Mouse (Mus musculus): ENCODE data around the gene Rab31. TPM values are rescaled to one million over a fixed set of nuclear protein-coding genes. Genes with fewer than 3 reads are reported as not detected.

Rab31 gene
- total RNA-seq, 1 experiment = 22.8 TPM

DNA sequence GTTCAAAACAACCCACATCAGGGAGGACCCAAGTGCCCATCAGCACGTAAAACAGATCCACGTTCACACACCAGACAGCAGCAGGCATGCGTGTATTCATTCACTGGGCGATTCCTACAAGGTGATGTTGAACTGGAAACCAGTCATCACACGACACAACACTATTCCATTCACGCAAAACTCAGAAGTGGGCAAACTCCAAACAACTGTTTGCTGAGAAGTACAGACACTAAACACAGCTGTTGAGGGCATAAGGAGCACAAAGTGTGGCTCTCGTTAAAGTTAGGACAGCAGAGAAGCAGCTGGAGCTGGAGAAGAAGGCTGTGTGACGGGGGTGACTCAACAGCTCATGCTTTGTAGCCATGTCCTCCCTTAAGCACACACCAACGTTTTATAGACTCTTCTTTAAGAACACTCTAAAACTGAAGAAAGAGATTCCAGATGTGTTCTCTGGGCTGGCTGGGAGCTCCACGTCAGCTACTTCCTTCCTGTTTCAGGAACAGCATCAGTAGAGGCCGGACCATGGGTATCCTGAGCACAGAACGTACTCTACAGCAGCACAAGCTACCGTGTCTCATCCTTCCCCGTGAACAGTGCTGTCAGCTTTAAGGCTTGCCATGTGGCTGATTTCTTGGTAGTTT, 92.6 kb downstream of the Rab31 start:
- H3K27ac ChIP-seq (ENCODE audit: insufficient read depth, low read depth, low read length, poor library complexity, severe bottlenecking) = no peak overlapping the region
- H3K4me1 ChIP-seq (ENCODE audit: control insufficient read depth in 2 of 2, insufficient read depth in 2 of 2, low read length in 2 of 2, poor library complexity in 1 of 2) = peaks cover 0 to 4% of the 10 kb centered on the region in 2 experiments; a peak in 1 of 4 replicates
- DNase-seq (ENCODE audit: low read depth, low spot score) = no peak
- no peak overlapping the region for H3K9ac ChIP-seq (ENCODE audit: insufficient read depth, low read depth, low read length, poor library complexity, severe bottlenecking)
- H3K9me3 ChIP-seq (ENCODE audit: control insufficient read depth, insufficient read depth, low read depth, low read length) = no peaks in the 10 kb centered on the region
- TF ChIP-seq ZNF384 (IDR thresholded peaks at IDR 0.05; ENCODE audit: low read depth, low read length) (no peak), CHD2 (IDR thresholded peaks at IDR 0.05; ENCODE audit: low read depth, low read length) (no peak), MAFK (IDR thresholded peaks at IDR 0.05; ENCODE audit: insufficient read depth, low read depth, low read length) (no peak), ZC3H11A (IDR thresholded peaks at IDR 0.05; ENCODE audit: borderline replicate concordance, low read depth, low read length) (no peak), HCFC1 (IDR thresholded peaks at IDR 0.05; ENCODE audit: borderline replicate concordance, insufficient read depth, low read length) (no peak)
- in situ Hi-C loops (cut with MboI; ENCODE audit: low sequenced_read_pairs in 2 of 2, unreplicated experiment in 2 of 2) = no loop called here
- H3K36me3 ChIP-seq (ENCODE audit: control insufficient read depth, insufficient read depth, low read length, poor library complexity, severe bottlenecking) = no peaks in the 10 kb centered on the region
- no peak overlapping the region for H3K4me3 ChIP-seq (ENCODE audit: insufficient read depth in 1 of 2, low read depth in 1 of 2, low read length in 2 of 2, poor library complexity in 1 of 2, severe bottlenecking in 1 of 2)

GRCm38 (mm10) chr17:65677742-65678141, 94.8 kb downstream of the Rab31 start:
- no peak overlapping the region for H3K9ac ChIP-seq (ENCODE audit: insufficient read depth, low read depth, low read length, poor library complexity, severe bottlenecking)
- H3K4me3 ChIP-seq (ENCODE audit: insufficient read depth in 1 of 2, low read depth in 1 of 2, low read length in 2 of 2, poor library complexity in 1 of 2, severe bottlenecking in 1 of 2) = no peak overlapping the region
- H3K4me1 ChIP-seq (ENCODE audit: control insufficient read depth in 2 of 2, insufficient read depth in 2 of 2, low read length in 2 of 2, poor library complexity in 1 of 2) = peaks cover 0 to 7% of the 10 kb centered on the region in 2 experiments; a peak in 2 of 4 replicates
- H3K9me3 ChIP-seq (ENCODE audit: control insufficient read depth, insufficient read depth, low read depth, low read length) = no peaks in the 10 kb centered on the region
- no peak for DNase-seq (ENCODE audit: low read depth, low spot score)
- in situ Hi-C loops (cut with MboI; ENCODE audit: low sequenced_read_pairs in 2 of 2, unreplicated experiment in 2 of 2) = no loop called here
- H3K27ac ChIP-seq (ENCODE audit: insufficient read depth, low read depth, low read length, poor library complexity, severe bottlenecking) = no peak overlapping the region
- 0 out of 2 replicates have a peak, but pooled peaks cover 1% of the 10 kb centered on the region for H3K36me3 ChIP-seq (ENCODE audit: control insufficient read depth, insufficient read depth, low read length, poor library complexity, severe bottlenecking)
- TF ChIP-seq ZC3H11A (IDR thresholded peaks at IDR 0.05; ENCODE audit: borderline replicate concordance, low read depth, low read length) (no peak), HCFC1 (IDR thresholded peaks at IDR 0.05; ENCODE audit: borderline replicate concordance, insufficient read depth, low read length) (no peak), CHD2 (IDR thresholded peaks at IDR 0.05; ENCODE audit: low read depth, low read length) (no peak), ZNF384 (IDR thresholded peaks at IDR 0.05; ENCODE audit: low read depth, low read length) (no peak), MAFK (IDR thresholded peaks at IDR 0.05; ENCODE audit: insufficient read depth, low read depth, low read length) (no peak)

DNA sequence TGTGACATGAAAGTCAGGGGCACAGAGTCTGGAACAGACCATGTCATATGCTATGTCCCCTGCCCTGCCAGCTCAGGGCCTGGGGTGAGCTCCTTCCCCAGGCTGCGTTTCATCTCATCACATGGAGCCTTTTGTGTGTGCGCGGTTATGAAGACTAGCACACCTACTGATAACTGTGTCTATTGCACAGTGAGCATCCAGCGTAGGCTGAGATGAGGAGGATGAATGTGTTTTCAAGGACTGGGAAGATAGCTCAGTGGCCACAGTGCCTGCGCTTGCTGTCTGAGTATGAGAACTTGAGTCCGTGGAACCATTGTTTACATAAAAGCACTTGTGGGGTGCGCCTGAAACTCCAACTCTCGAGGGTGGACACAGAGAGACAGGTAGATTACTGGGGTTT, 96.0 kb downstream of the Rab31 start:
- Histone ChIP-seq H3K36me3 (ENCODE audit: control insufficient read depth, insufficient read depth, low read length, poor library complexity, severe bottlenecking) (0 out of 2 replicates have a peak, but pooled peaks cover 1% of the 10 kb centered on the region), H3K9me3 (ENCODE audit: control insufficient read depth, insufficient read depth, low read depth, low read length) (no peaks in the 10 kb centered on the region), H3K4me3 (ENCODE audit: insufficient read depth in 1 of 2, low read depth in 1 of 2, low read length in 2 of 2, poor library complexity in 1 of 2, severe bottlenecking in 1 of 2) (no peak overlapping the region), H3K9ac (ENCODE audit: insufficient read depth, low read depth, low read length, poor library complexity, severe bottlenecking) (no peak overlapping the region), H3K27ac (ENCODE audit: insufficient read depth, low read depth, low read length, poor library complexity, severe bottlenecking) (no peak overlapping the region), H3K4me1 (ENCODE audit: control insufficient read depth in 2 of 2, insufficient read depth in 2 of 2, low read length in 2 of 2, poor library complexity in 1 of 2) (peaks cover 0 to 7% of the 10 kb centered on the region in 2 experiments; a peak in 2 of 4 replicates)
- DNase-seq (ENCODE audit: low read depth, low spot score) = no peak
- in situ Hi-C loops (cut with MboI; ENCODE audit: low sequenced_read_pairs in 2 of 2, unreplicated experiment in 2 of 2) = no loop called here
- TF ChIP-seq HCFC1 (IDR thresholded peaks at IDR 0.05; ENCODE audit: borderline replicate concordance, insufficient read depth, low read length) (no peak), MAFK (IDR thresholded peaks at IDR 0.05; ENCODE audit: insufficient read depth, low read depth, low read length) (no peak), ZC3H11A (IDR thresholded peaks at IDR 0.05; ENCODE audit: borderline replicate concordance, low read depth, low read length) (no peak), ZNF384 (IDR thresholded peaks at IDR 0.05; ENCODE audit: low read depth, low read length) (no peak), CHD2 (IDR thresholded peaks at IDR 0.05; ENCODE audit: low read depth, low read length) (no peak)

GRCm38 (mm10) chr17:65675985-65676384, 96.6 kb downstream of the Rab31 start:
- Histone ChIP-seq H3K9ac (ENCODE audit: insufficient read depth, low read depth, low read length, poor library complexity, severe bottlenecking) (no peak overlapping the region), H3K27ac (ENCODE audit: insufficient read depth, low read depth, low read length, poor library complexity, severe bottlenecking) (no peak overlapping the region), H3K4me1 (ENCODE audit: control insufficient read depth in 2 of 2, insufficient read depth in 2 of 2, low read length in 2 of 2, poor library complexity in 1 of 2) (peaks cover 0 to 5% of the 10 kb centered on the region in 2 experiments; a peak in 2 of 4 replicates), H3K4me3 (ENCODE audit: insufficient read depth in 1 of 2, low read depth in 1 of 2, low read length in 2 of 2, poor library complexity in 1 of 2, severe bottlenecking in 1 of 2) (no peak overlapping the region), H3K9me3 (ENCODE audit: control insufficient read depth, insufficient read depth, low read depth, low read length) (no peaks in the 10 kb centered on the region), H3K36me3 (ENCODE audit: control insufficient read depth, insufficient read depth, low read length, poor library complexity, severe bottlenecking) (0 out of 2 replicates have a peak, but pooled peaks cover 1% of the 10 kb centered on the region)
- TF ChIP-seq CHD2 (IDR thresholded peaks at IDR 0.05; ENCODE audit: low read depth, low read length) (no peak), MAFK (IDR thresholded peaks at IDR 0.05; ENCODE audit: insufficient read depth, low read depth, low read length) (no peak)
- in situ Hi-C loops (cut with MboI; ENCODE audit: low sequenced_read_pairs in 2 of 2, unreplicated experiment in 2 of 2) = no loop called here
- DNase-seq (ENCODE audit: low read depth, low spot score) = no peak

Data from ES-E14 (cell line).